Mouse (Mus musculus): ENCODE results near the gene 1700001K19Rik. TPM values are rescaled to one million over a fixed set of nuclear protein-coding genes. Genes with fewer than 3 reads are reported as not detected.
"Not testable (repeated sequence)": the region's sequence is repeated elsewhere in the genome, so short reads cannot be mapped to it uniquely, and the experiment has no call there.

Gene 1700001K19Rik
- polyA plus RNA-seq, 1 experiment: not detected

GRCm38 (mm10) chr12:110703008-110703471 lies 20.6 kb upstream of the 1700001K19Rik start:
- peaks cover 7% of the 10 kb centered on the region for H3K4me1 ChIP-seq (ENCODE audit: control insufficient read depth, insufficient read depth, low read length)
- no peaks in the 10 kb centered on the region for H3K27me3 ChIP-seq (ENCODE audit: control insufficient read depth, insufficient read depth, low read length, poor library complexity, severe bottlenecking)
- H3K4me3 ChIP-seq (ENCODE audit: low read depth, low read length): peak overlapping the region; percentile 40
- H3K9me3 ChIP-seq (replicated peaks; ENCODE audit: control insufficient read depth, insufficient read depth, low read length, poor library complexity, severe bottlenecking): no peaks in the 10 kb centered on the region
- no peaks in the 10 kb centered on the region for H3K36me3 ChIP-seq (ENCODE audit: control insufficient read depth, insufficient read depth, low read length, poor library complexity, severe bottlenecking)
- H3K27ac ChIP-seq (ENCODE audit: insufficient read depth, low read length): peak overlapping the region; percentile 93
- peak overlapping the region; percentile 94 for H3K9ac ChIP-seq (ENCODE audit: low read depth, poor library complexity, severe bottlenecking)
- TF ChIP-seq EP300 (IDR thresholded peaks at IDR 0.05; ENCODE audit: insufficient read depth, low read depth, low read length) (peak; percentile 76), POLR2A (IDR thresholded peaks at IDR 0.05; ENCODE audit: insufficient read depth, low read length) (no peak), CTCF (IDR thresholded peaks at IDR 0.05; ENCODE audit: low read depth, low read length) (peak; percentile 84)

GRCm38 (mm10) chr12:110702556-110702955 lies 20.1 kb upstream of the 1700001K19Rik start, which contains the start of gene Hsp90aa1:
TSS of gene Hsp90aa1 (minus strand) at chr12:110702728.
- H3K27me3 ChIP-seq (ENCODE audit: control insufficient read depth, insufficient read depth, low read length, poor library complexity, severe bottlenecking): no peaks in the 10 kb centered on the region
- H3K9ac ChIP-seq (ENCODE audit: low read depth, poor library complexity, severe bottlenecking): peak within 1 kb of the TSS; percentile 94
- no peaks in the 10 kb centered on the region for H3K36me3 ChIP-seq (ENCODE audit: control insufficient read depth, insufficient read depth, low read length, poor library complexity, severe bottlenecking)
- H3K4me3 ChIP-seq (ENCODE audit: low read depth, low read length): peak within 1 kb of the TSS; percentile 69
- H3K9me3 ChIP-seq (replicated peaks; ENCODE audit: control insufficient read depth, insufficient read depth, low read length, poor library complexity, severe bottlenecking): no peaks in the 10 kb centered on the region
- TF ChIP-seq CTCF (IDR thresholded peaks at IDR 0.05; ENCODE audit: low read depth, low read length) (no peak), EP300 (IDR thresholded peaks at IDR 0.05; ENCODE audit: insufficient read depth, low read depth, low read length) (peak; percentile 88), POLR2A (IDR thresholded peaks at IDR 0.05; ENCODE audit: insufficient read depth, low read length) (no peak)
- H3K4me1 ChIP-seq (ENCODE audit: control insufficient read depth, insufficient read depth, low read length): peaks cover 7% of the 10 kb centered on the region
- peak within 1 kb of the TSS; percentile 93 for H3K27ac ChIP-seq (ENCODE audit: insufficient read depth, low read length)

- not testable (repeated sequence) for H3K27me3 ChIP-seq (ENCODE audit: control insufficient read depth, insufficient read depth, low read length, poor library complexity, severe bottlenecking); H3K36me3 ChIP-seq (ENCODE audit: control insufficient read depth, insufficient read depth, low read length, poor library complexity, severe bottlenecking); H3K9me3 ChIP-seq (replicated peaks; ENCODE audit: control insufficient read depth, insufficient read depth, low read length, poor library complexity, severe bottlenecking); H3K4me1 ChIP-seq (ENCODE audit: control insufficient read depth, insufficient read depth, low read length)
- peak overlapping the region; percentile 69 for H3K4me3 ChIP-seq (ENCODE audit: low read depth, low read length)
- peak overlapping the region; percentile 93 for H3K27ac ChIP-seq (ENCODE audit: insufficient read depth, low read length)
- peak overlapping the region; percentile 94 for H3K9ac ChIP-seq (ENCODE audit: low read depth, poor library complexity, severe bottlenecking)
- peak; percentile 79 for TF ChIP-seq EP300 (IDR thresholded peaks at IDR 0.05; ENCODE audit: insufficient read depth, low read depth, low read length)
- peak; percentile 19 for TF ChIP-seq POLR2A (IDR thresholded peaks at IDR 0.05; ENCODE audit: insufficient read depth, low read length)
Observed at GRCm38 (mm10) chr12:110701363-110701762, 18.9 kb upstream of the 1700001K19Rik start.

GRCm38 (mm10) chr12:110700730-110701129 lies 18.3 kb upstream of the 1700001K19Rik start:
- no peaks in the 10 kb centered on the region for H3K27me3 ChIP-seq (ENCODE audit: control insufficient read depth, insufficient read depth, low read length, poor library complexity, severe bottlenecking)
- TF ChIP-seq POLR2A (IDR thresholded peaks at IDR 0.05; ENCODE audit: insufficient read depth, low read length) (no peak), EP300 (IDR thresholded peaks at IDR 0.05; ENCODE audit: insufficient read depth, low read depth, low read length) (0 out of 2 replicates have a peak, but pooled peaks have one; percentile 1), CTCF (IDR thresholded peaks at IDR 0.05; ENCODE audit: low read depth, low read length) (no peak)
- H3K36me3 ChIP-seq (ENCODE audit: control insufficient read depth, insufficient read depth, low read length, poor library complexity, severe bottlenecking): peaks cover under 1% of the 10 kb centered on the region; the same call in 1 of the 2 replicates
- H3K4me3 ChIP-seq (ENCODE audit: low read depth, low read length): peak overlapping the region; percentile 69
- H3K9ac ChIP-seq (ENCODE audit: low read depth, poor library complexity, severe bottlenecking): peak overlapping the region; percentile 94
- H3K4me1 ChIP-seq (ENCODE audit: control insufficient read depth, insufficient read depth, low read length): peaks cover 7% of the 10 kb centered on the region
- peak overlapping the region; percentile 93 for H3K27ac ChIP-seq (ENCODE audit: insufficient read depth, low read length)
- no peaks in the 10 kb centered on the region for H3K9me3 ChIP-seq (replicated peaks; ENCODE audit: control insufficient read depth, insufficient read depth, low read length, poor library complexity, severe bottlenecking)

GRCm38 (mm10) chr12:110699171-110699547 lies 16.7 kb upstream of the 1700001K19Rik start:
- H3K27me3 ChIP-seq (ENCODE audit: control insufficient read depth, insufficient read depth, low read length, poor library complexity, severe bottlenecking): no peaks in the 10 kb centered on the region
- H3K4me1 ChIP-seq (ENCODE audit: control insufficient read depth, insufficient read depth, low read length): no peaks in the 10 kb centered on the region
- peaks cover 15% of the 10 kb centered on the region for H3K36me3 ChIP-seq (ENCODE audit: control insufficient read depth, insufficient read depth, low read length, poor library complexity, severe bottlenecking)
- H3K9ac ChIP-seq (ENCODE audit: low read depth, poor library complexity, severe bottlenecking): peak overlapping the region; percentile 94
- peak overlapping the region; percentile 56 for H3K27ac ChIP-seq (ENCODE audit: insufficient read depth, low read length)
- H3K4me3 ChIP-seq (ENCODE audit: low read depth, low read length): peak overlapping the region; percentile 6
- no peaks in the 10 kb centered on the region for H3K9me3 ChIP-seq (replicated peaks; ENCODE audit: control insufficient read depth, insufficient read depth, low read length, poor library complexity, severe bottlenecking)
- TF ChIP-seq POLR2A (IDR thresholded peaks at IDR 0.05; ENCODE audit: insufficient read depth, low read length) (no peak), CTCF (IDR thresholded peaks at IDR 0.05; ENCODE audit: low read depth, low read length) (no peak), EP300 (IDR thresholded peaks at IDR 0.05; ENCODE audit: insufficient read depth, low read depth, low read length) (no peak)

GRCm38 (mm10) chr12:110698523-110699170 lies 16.2 kb upstream of the 1700001K19Rik start:
- no peak for TF ChIP-seq POLR2A (IDR thresholded peaks at IDR 0.05; ENCODE audit: insufficient read depth, low read length)
- peak; percentile 55; the same call in 1 of the 2 replicates for TF ChIP-seq EP300 (IDR thresholded peaks at IDR 0.05; ENCODE audit: insufficient read depth, low read depth, low read length)
- Histone ChIP-seq H3K4me1 (ENCODE audit: control insufficient read depth, insufficient read depth, low read length) (no peaks in the 10 kb centered on the region), H3K27ac (ENCODE audit: insufficient read depth, low read length) (peak overlapping the region; percentile 91), H3K27me3 (ENCODE audit: control insufficient read depth, insufficient read depth, low read length, poor library complexity, severe bottlenecking) (no peaks in the 10 kb centered on the region), H3K9me3 (replicated peaks; ENCODE audit: control insufficient read depth, insufficient read depth, low read length, poor library complexity, severe bottlenecking) (no peaks in the 10 kb centered on the region), H3K36me3 (ENCODE audit: control insufficient read depth, insufficient read depth, low read length, poor library complexity, severe bottlenecking) (peaks cover 19% of the 10 kb centered on the region), H3K4me3 (ENCODE audit: low read depth, low read length) (peak overlapping the region; percentile 32), H3K9ac (ENCODE audit: low read depth, poor library complexity, severe bottlenecking) (peak overlapping the region; percentile 94)
